Mouse (Mus musculus) ZHBTc4 (cell line): ENCODE results near the gene Prdx1.
"Not testable (repeated sequence)": the region's sequence is repeated elsewhere in the genome, so short reads cannot be mapped to it uniquely, and the experiment has no call there.

ENCODE experiments used
- DNase-seq: peaks from one replicate; pipeline ENCODE4 v3.0.0-alpha.2; 2011; ENCODE audit warnings: low read depth, low spot score

Prdx1 gene

GRCm38 (mm10) chr4:116677808-116678207, 7.5 kb upstream of the Prdx1 start:
- DNase-seq = no peak

GRCm38 (mm10) chr4:116679141-116679540, 6.2 kb upstream of the Prdx1 start:
- no peak for DNase-seq

GRCm38 (mm10) chr4:116680521-116680920, 4.8 kb upstream of the Prdx1 start:
- not testable (repeated sequence) for DNase-seq

- no peak for DNase-seq
These were observed 1.4 kb upstream of the Prdx1 start for GRCm38 (mm10) chr4:116683957-116684356.

- DNase-seq = no peak
These were observed 679 bp upstream of the Prdx1 start for GRCm38 (mm10) chr4:116684665-116685064.

GRCm38 (mm10) chr4:116687041-116687440, 1.7 kb downstream of the Prdx1 start:
- peak; percentile 43 for DNase-seq

DNA sequence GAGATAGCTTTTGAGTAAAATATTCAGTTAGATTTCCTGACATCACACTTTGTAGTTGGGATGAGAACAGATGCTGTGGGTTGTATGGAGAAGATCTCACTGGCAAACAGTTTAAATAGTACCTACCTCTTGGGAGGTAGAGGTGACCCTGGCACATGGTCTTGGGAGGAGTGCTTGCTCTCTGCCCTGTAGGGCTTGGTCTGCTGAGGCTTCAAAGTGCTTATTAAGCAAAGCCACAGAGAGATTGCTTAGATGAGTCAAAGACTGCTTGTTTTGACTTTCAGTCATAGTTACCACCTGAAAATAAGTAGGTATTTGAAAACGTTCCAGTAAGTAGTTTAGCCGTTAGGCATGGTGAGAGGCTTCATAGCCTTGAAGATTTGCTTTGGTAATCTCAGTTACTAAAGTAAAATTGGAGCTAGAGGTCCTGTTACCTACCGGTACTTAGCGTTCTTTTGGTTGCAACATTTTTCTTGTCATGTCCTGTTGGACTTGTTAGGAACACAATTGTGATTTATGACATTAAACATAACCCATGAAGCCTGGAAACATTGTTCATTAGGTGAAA, 4.0 kb downstream of the Prdx1 start:
- DNase-seq = no peak

GRCm38 (mm10) chr4:116692146-116692545, 6.8 kb downstream of the Prdx1 start:
- no peak for DNase-seq

DNA sequence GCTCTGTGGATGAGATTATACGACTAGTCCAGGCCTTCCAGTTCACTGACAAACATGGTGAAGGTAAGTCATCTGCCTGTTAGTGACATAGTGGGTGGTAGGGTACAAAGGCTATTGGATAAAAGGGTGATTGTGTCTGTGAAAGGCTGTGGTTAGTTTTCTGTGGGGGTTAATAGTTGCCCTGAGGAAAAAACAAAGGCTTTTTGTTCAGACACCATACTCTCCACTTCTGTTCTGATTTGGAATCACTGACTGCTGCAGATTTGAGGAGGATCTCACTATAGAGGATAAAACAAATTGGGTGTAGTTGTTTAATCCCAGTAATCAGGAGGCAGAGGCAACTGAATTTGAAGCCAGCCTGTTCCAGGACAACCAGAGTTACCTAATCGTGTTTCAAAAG, 8.4 kb downstream of the Prdx1 start:
- peak; percentile 30 for DNase-seq

DNA sequence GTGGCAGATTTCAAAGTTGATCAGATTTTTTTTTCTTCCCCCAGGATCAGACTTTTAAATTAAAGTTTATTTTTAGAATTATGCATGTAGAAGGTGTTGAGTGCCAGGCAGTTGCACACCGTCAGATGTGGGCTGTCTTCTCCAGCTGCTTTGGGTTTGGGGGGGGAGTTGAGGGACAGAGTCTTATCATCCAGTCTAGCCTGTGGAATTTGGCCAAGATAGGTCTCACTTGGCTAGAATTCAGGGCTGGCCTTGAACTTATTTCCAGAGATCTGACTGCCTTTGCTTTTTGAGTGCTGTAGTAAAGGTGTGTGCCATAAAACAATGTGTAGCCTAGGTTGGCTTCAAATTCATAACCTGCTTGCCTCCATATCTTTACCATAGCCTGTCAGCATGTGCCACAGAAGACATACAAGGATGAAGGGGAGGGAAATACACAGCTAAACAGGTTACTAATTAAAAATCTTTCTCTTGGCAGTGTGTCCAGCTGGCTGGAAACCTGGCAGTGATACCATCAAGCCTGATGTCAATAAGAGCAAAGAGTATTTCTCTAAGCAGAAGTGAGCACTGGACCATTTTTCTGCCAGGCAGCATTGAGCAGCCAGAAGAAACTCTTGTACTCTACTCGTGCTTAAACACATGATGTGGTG, 13.5 kb downstream of the Prdx1 start:
- DNase-seq = no peak

DNA sequence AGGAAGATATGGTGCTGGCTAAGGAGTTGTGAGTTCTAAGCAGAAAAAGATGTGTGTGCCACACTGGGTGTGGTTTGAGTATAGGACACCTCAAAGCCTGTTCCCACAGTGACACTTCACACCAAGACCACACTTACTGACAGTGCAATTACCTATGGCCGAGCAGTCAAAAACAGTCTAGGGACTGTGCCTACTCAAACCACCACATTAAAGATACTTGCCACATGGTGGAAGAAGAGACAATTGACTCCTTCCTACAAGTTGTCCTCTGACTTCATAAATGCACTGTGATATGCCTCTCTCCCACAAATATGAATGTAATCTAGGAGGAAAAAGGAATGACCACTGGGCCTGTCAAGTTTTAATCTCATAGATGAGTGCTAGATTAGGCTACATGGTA, 15.6 kb downstream of the Prdx1 start:
- peak; percentile 33 for DNase-seq

- DNase-seq = peak; percentile 92
These were observed 18.5 kb downstream of the Prdx1 start for GRCm38 (mm10) chr4:116703804-116704203.

DNA sequence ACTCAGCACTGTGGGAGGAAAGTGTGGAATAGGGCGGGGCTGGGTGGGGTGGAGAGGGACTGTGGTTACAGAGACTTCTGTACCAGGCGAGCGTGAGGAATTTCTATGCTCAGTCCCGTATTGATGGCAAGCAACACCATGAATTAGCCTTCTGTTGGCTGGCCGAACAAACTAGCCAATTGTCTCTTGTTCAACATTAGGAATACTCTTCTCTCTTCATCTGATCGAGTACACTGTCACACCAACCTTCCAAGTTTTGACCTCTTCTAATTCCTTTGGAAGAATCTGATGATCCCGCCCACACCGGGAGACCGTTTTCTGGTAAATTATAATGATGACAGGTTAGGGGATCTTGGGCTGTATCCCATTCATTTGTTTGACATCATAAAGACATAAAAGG, 22.3 kb downstream of the Prdx1 start:
- no peak for DNase-seq

- peak; percentile 98 for DNase-seq
These were observed 22.9 kb downstream of the Prdx1 start, which contains the start of the genes Mmachc and Ccdc163 for GRCm38 (mm10) chr4:116708201-116708764. Gene Mmachc, minus strand, starts transcription at chr4:116708406. Gene Ccdc163, plus strand, starts transcription at chr4:116708509.

GRCm38 (mm10) chr4:116708791-116709390, 23.5 kb downstream of the Prdx1 start:
- no peak for DNase-seq

GRCm38 (mm10) chr4:116710154-116710553, 24.8 kb downstream of the Prdx1 start:
- DNase-seq = no peak

DNA sequence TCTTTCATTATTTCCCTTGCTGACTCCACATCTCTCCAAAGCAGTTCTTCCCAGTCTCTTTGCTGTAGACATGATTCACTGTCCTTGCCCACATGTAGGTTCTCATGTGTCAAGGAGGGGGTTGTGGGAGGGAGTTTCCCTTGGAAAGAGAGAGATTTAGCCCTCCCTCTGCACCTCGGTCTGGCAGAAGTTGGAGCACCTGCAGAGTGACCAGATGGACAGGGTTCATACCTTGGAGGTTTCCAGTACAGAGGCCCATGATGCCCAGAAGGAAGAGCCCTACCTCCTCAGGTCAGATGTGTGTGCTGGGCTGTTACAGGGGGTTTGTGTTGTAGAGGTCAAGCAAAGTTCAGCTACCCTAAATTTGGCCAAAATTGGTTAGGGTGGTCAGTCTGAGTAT, 27.2 kb downstream of the Prdx1 start:
- DNase-seq = no peak

- peak; percentile 92 for DNase-seq
These were observed 34.1 kb downstream of the Prdx1 start for GRCm38 (mm10) chr4:116719396-116719795.

- DNase-seq = peak; percentile 99
These were observed 35.2 kb downstream of the Prdx1 start, which contains the start of gene Tesk2 for GRCm38 (mm10) chr4:116720343-116721097. Gene Tesk2, plus strand, starts transcription at chr4:116720948.

DNA sequence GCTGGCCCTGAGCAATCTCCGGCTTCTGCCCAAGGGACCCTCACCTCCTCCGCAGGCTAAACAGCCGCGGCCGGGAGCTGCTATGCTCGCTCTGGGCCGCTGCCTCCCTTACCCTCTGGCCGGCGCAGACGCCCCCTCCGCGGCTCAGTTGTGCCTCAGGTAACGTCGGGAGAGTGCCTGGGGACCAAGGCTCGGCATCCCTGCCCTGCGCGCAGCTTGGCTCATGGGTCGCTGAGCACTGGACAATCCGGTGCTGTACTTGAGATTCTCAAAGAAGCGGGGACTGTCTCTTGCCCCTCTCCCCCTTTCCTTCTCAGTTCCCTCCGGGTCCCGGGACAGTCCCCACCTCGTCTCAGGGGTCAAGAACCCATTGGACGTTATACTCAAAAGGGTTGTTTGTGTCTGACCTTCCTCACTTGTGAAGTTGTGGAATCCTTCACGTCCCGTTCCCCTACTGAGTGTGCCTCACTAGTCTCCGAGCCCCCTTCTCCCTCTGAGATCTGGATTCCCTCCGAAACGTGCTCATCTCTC, 35.8 kb downstream of the Prdx1 start:
- no peak for DNase-seq

DNA sequence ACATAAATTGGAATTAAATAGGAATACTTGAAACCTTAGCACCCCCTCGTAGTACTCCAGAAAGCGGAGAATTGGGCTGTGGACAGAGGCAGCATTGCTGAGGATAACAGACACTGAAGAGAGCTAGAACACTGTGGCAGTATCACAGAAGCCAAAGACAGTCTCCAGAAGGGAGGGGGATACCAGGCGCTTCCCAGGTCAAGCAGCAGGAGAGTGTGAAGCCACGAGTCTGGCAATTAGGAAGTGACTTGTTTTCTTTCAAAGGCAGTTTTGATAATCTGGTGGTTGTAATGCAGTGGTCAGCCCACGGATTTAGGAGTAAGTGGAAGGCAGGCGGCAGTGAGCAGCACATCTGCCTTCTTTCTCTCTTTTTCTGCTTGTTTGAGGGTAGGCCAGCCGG, 36.9 kb downstream of the Prdx1 start:
- DNase-seq = peak; percentile 51

DNA sequence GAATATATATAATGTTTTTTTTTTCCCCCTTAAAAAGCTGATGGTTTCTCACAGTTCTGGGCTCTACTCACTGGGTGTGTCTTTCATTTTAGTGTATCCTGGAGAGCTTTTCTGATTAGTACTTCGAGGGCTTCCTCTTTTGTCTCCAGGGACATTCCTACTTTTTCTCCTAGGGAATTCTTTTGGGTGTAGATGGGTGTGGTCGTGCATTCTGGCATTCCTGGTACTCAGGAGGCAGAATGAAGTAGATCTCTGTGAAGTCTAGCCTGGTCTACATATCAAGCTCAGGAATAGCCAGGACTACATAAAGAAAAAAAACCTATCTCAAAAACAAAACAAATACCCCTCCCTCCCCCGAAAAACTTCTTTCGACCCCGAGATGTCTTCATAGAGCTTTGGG, 40.1 kb downstream of the Prdx1 start:
- peak; percentile 93 for DNase-seq
